Mouse (Mus musculus): ENCODE data around the gene Efna5. TPM values are rescaled to one million over a fixed set of nuclear protein-coding genes. Genes with fewer than 3 reads are reported as not detected.

Gene Efna5
- polyA plus RNA-seq, 1 experiment from 2014 or later: 30.3 TPM

- Histone ChIP-seq H3K4me2 (replicated peaks) (no peak overlapping the region), H3K4me1 (replicated peaks) (no peaks in the 10 kb centered on the region; the same call in 1 of the 2 replicates), H3K4me3 (replicated peaks) (no peak overlapping the region), H3K9me3 (no peaks in the 10 kb centered on the region), H3K27ac (no peak overlapping the region), H3K9ac (no peak overlapping the region), H3K27me3 (replicated peaks) (no peaks in the 10 kb centered on the region), H3K36me3 (no peaks in the 10 kb centered on the region)
- ATAC-seq: no peak
- 69% methylated on average over 5 of the region's 5 CpGs for WGBS
These were observed 277.5 kb downstream of the Efna5 start for GRCm38 (mm10) chr17:62603604-62604003.

- Histone ChIP-seq H3K9ac (no peak overlapping the region), H3K4me2 (replicated peaks) (no peak overlapping the region), H3K36me3 (no peaks in the 10 kb centered on the region), H3K4me3 (replicated peaks) (no peak overlapping the region), H3K27me3 (replicated peaks) (no peaks in the 10 kb centered on the region), H3K9me3 (no peaks in the 10 kb centered on the region), H3K27ac (no peak overlapping the region), H3K4me1 (replicated peaks) (no peaks in the 10 kb centered on the region)
- no peak for ATAC-seq
- 59% methylated on average over 9 of the region's 9 CpGs for WGBS
These were observed 282.2 kb downstream of the Efna5 start for GRCm38 (mm10) chr17:62598716-62599490.

- no peaks in the 10 kb centered on the region for H3K9me3 ChIP-seq
- no peaks in the 10 kb centered on the region for H3K4me1 ChIP-seq (replicated peaks)
- H3K36me3 ChIP-seq: no peaks in the 10 kb centered on the region
- no peaks in the 10 kb centered on the region for H3K27me3 ChIP-seq (replicated peaks)
- no peak overlapping the region for H3K4me2 ChIP-seq (replicated peaks)
- no peak overlapping the region for H3K9ac ChIP-seq
- ATAC-seq: no peak
- H3K4me3 ChIP-seq (replicated peaks): no peak overlapping the region
- 65% methylated on average over 5 of the region's 5 CpGs for WGBS
- H3K27ac ChIP-seq: no peak overlapping the region
These were observed 288.6 kb downstream of the Efna5 start for GRCm38 (mm10) chr17:62592436-62593074.

- ATAC-seq: no peak
- WGBS: 70% methylated on average over 10 of the region's 10 CpGs
- Histone ChIP-seq H3K9me3 (no peaks in the 10 kb centered on the region), H3K9ac (no peak overlapping the region), H3K27me3 (replicated peaks) (no peaks in the 10 kb centered on the region), H3K4me3 (replicated peaks) (no peak overlapping the region), H3K36me3 (no peaks in the 10 kb centered on the region), H3K27ac (no peak overlapping the region), H3K4me2 (replicated peaks) (no peak overlapping the region), H3K4me1 (replicated peaks) (no peaks in the 10 kb centered on the region)
These were observed 289.3 kb downstream of the Efna5 start for GRCm38 (mm10) chr17:62591581-62592435.

- no peaks in the 10 kb centered on the region for H3K27me3 ChIP-seq (replicated peaks)
- no peaks in the 10 kb centered on the region for H3K9me3 ChIP-seq
- no peak for ATAC-seq
- H3K27ac ChIP-seq: no peak overlapping the region
- WGBS: 72% methylated on average over 9 of the region's 9 CpGs
- no peaks in the 10 kb centered on the region for H3K4me1 ChIP-seq (replicated peaks)
- H3K4me2 ChIP-seq (replicated peaks): no peak overlapping the region
- H3K4me3 ChIP-seq (replicated peaks): no peak overlapping the region
- no peaks in the 10 kb centered on the region for H3K36me3 ChIP-seq
- no peak overlapping the region for H3K9ac ChIP-seq
These were observed 290.2 kb downstream of the Efna5 start for GRCm38 (mm10) chr17:62590685-62591460.

GRCm38 (mm10) chr17:62580127-62580526, 301.0 kb downstream of the Efna5 start:
- H3K4me1 ChIP-seq (replicated peaks): no peaks in the 10 kb centered on the region
- H3K9ac ChIP-seq: no peak overlapping the region
- WGBS: 35% methylated on average over 6 of the region's 6 CpGs
- no peak overlapping the region for H3K4me2 ChIP-seq (replicated peaks)
- H3K9me3 ChIP-seq: no peaks in the 10 kb centered on the region
- no peaks in the 10 kb centered on the region for H3K36me3 ChIP-seq
- no peak overlapping the region for H3K27ac ChIP-seq
- ATAC-seq: no peak
- H3K27me3 ChIP-seq (replicated peaks): no peaks in the 10 kb centered on the region
- no peak overlapping the region for H3K4me3 ChIP-seq (replicated peaks)

GRCm38 (mm10) chr17:62579618-62580017, 301.5 kb downstream of the Efna5 start:
- WGBS: 43% methylated on average over 6 of the region's 6 CpGs
- no peak overlapping the region for H3K27ac ChIP-seq
- H3K4me1 ChIP-seq (replicated peaks): no peaks in the 10 kb centered on the region
- no peaks in the 10 kb centered on the region for H3K9me3 ChIP-seq
- H3K36me3 ChIP-seq: no peaks in the 10 kb centered on the region
- no peak for ATAC-seq
- no peak overlapping the region for H3K4me2 ChIP-seq (replicated peaks)
- no peak overlapping the region for H3K4me3 ChIP-seq (replicated peaks)
- H3K9ac ChIP-seq: no peak overlapping the region
- H3K27me3 ChIP-seq (replicated peaks): no peaks in the 10 kb centered on the region

GRCm38 (mm10) chr17:62574499-62575265, 306.4 kb downstream of the Efna5 start:
- Histone ChIP-seq H3K4me1 (replicated peaks) (no peaks in the 10 kb centered on the region), H3K4me3 (replicated peaks) (no peak overlapping the region), H3K9ac (no peak overlapping the region), H3K9me3 (no peaks in the 10 kb centered on the region), H3K36me3 (no peaks in the 10 kb centered on the region), H3K27me3 (replicated peaks) (no peaks in the 10 kb centered on the region), H3K4me2 (replicated peaks) (no peak overlapping the region), H3K27ac (no peak overlapping the region)
- WGBS: 74% methylated on average over 9 of the region's 9 CpGs
- no peak for ATAC-seq

GRCm38 (mm10) chr17:62570101-62570500, 311.0 kb downstream of the Efna5 start:
- Histone ChIP-seq H3K4me1 (replicated peaks) (peaks cover 3% of the 10 kb centered on the region; the same call in 1 of the 2 replicates), H3K27me3 (replicated peaks) (no peaks in the 10 kb centered on the region), H3K4me2 (replicated peaks) (no peak overlapping the region), H3K36me3 (no peaks in the 10 kb centered on the region), H3K9me3 (no peaks in the 10 kb centered on the region), H3K27ac (no peak overlapping the region), H3K4me3 (replicated peaks) (no peak overlapping the region), H3K9ac (no peak overlapping the region)
- 72% methylated on average over 1 of the region's 1 CpGs for WGBS
- no peak for ATAC-seq

- Histone ChIP-seq H3K4me3 (replicated peaks) (no peak overlapping the region), H3K27me3 (replicated peaks) (no peaks in the 10 kb centered on the region), H3K4me1 (replicated peaks) (peaks cover 3% of the 10 kb centered on the region; the same call in 1 of the 2 replicates), H3K27ac (no peak overlapping the region), H3K9ac (no peak overlapping the region), H3K9me3 (no peaks in the 10 kb centered on the region), H3K4me2 (replicated peaks) (no peak overlapping the region), H3K36me3 (no peaks in the 10 kb centered on the region)
- ATAC-seq: peak; percentile 20; the same call in 1 of the 2 replicates
- 51% methylated on average over 4 of the region's 4 CpGs for WGBS
These were observed 313.1 kb downstream of the Efna5 start for GRCm38 (mm10) chr17:62568019-62568418.

- 57% methylated on average over 1 of the region's 1 CpGs for WGBS
- Histone ChIP-seq H3K27me3 (replicated peaks) (no peaks in the 10 kb centered on the region), H3K4me3 (replicated peaks) (no peak overlapping the region), H3K9ac (no peak overlapping the region), H3K36me3 (no peaks in the 10 kb centered on the region), H3K27ac (no peak overlapping the region), H3K4me2 (replicated peaks) (no peak overlapping the region), H3K4me1 (replicated peaks) (peaks cover 3% of the 10 kb centered on the region; the same call in 1 of the 2 replicates), H3K9me3 (no peaks in the 10 kb centered on the region)
- ATAC-seq: peak; percentile 54
These were observed 315.5 kb downstream of the Efna5 start for GRCm38 (mm10) chr17:62565632-62566031.
